Mouse (Mus musculus): Measurements from ENCODE around the gene Vps35l.

The Vps35l gene

GRCm38 (mm10) chr7:118777598-118778394 lies 37.8 kb downstream of the Vps35l start:
- no peak for DNase-seq (ENCODE audit: low spot score in 2 of 2)

- DNase-seq (ENCODE audit: low spot score in 2 of 2), result no peak
Observed at GRCm38 (mm10) chr7:118778561-118778960, 38.5 kb downstream of the Vps35l start.

- no peak for DNase-seq (ENCODE audit: low spot score in 2 of 2)
Observed at GRCm38 (mm10) chr7:118783305-118784001, 43.4 kb downstream of the Vps35l start.

GRCm38 (mm10) chr7:118786091-118786490 lies 46.1 kb downstream of the Vps35l start:
- DNase-seq (ENCODE audit: low spot score in 2 of 2), result no peak

GRCm38 (mm10) chr7:118787326-118787725 lies 47.3 kb downstream of the Vps35l start:
- no peak for DNase-seq (ENCODE audit: low spot score in 2 of 2)

- no peak for DNase-seq (ENCODE audit: low spot score in 2 of 2)
Observed at GRCm38 (mm10) chr7:118788481-118788880, 48.5 kb downstream of the Vps35l start.

GRCm38 (mm10) chr7:118790292-118790691 lies 50.3 kb downstream of the Vps35l start:
- no peak for DNase-seq (ENCODE audit: low spot score in 2 of 2)

GRCm38 (mm10) chr7:118793899-118794298 lies 53.9 kb downstream of the Vps35l start:
- no peak for DNase-seq (ENCODE audit: low spot score in 2 of 2)

GRCm38 (mm10) chr7:118795779-118796178 lies 55.8 kb downstream of the Vps35l start:
- DNase-seq (ENCODE audit: low spot score in 2 of 2), result no peak

GRCm38 (mm10) chr7:118796838-118797237 lies 56.8 kb downstream of the Vps35l start:
- DNase-seq (ENCODE audit: low spot score in 2 of 2), result no peak

- no peak for DNase-seq (ENCODE audit: low spot score in 2 of 2)
Observed at GRCm38 (mm10) chr7:118797600-118797999, 57.6 kb downstream of the Vps35l start.

GRCm38 (mm10) chr7:118798105-118798570 lies 58.1 kb downstream of the Vps35l start:
- DNase-seq (ENCODE audit: low spot score in 2 of 2), result peak; percentile 28 to 29

GRCm38 (mm10) chr7:118800112-118800734 lies 60.2 kb downstream of the Vps35l start:
- no peak for DNase-seq (ENCODE audit: low spot score in 2 of 2)

- DNase-seq (ENCODE audit: low spot score in 2 of 2), result no peak
Observed at GRCm38 (mm10) chr7:118801791-118802190, 61.8 kb downstream of the Vps35l start.

- no peak for DNase-seq (ENCODE audit: low spot score in 2 of 2)
Observed at GRCm38 (mm10) chr7:118803425-118803824, 63.4 kb downstream of the Vps35l start.

GRCm38 (mm10) chr7:118806631-118807411 lies 66.8 kb downstream of the Vps35l start:
- DNase-seq (ENCODE audit: low spot score in 2 of 2), result no peak

GRCm38 (mm10) chr7:118807899-118808298 lies 67.9 kb downstream of the Vps35l start:
- no peak for DNase-seq (ENCODE audit: low spot score in 2 of 2)

GRCm38 (mm10) chr7:118811407-118812106 lies 71.5 kb downstream of the Vps35l start:
- DNase-seq (ENCODE audit: low spot score in 2 of 2), result no peak

GRCm38 (mm10) chr7:118813592-118813991 lies 73.6 kb downstream of the Vps35l start:
- no peak for DNase-seq (ENCODE audit: low spot score in 2 of 2)

- no peak for DNase-seq (ENCODE audit: low spot score in 2 of 2)
Observed at GRCm38 (mm10) chr7:118816275-118816674, 76.2 kb downstream of the Vps35l start.

GRCm38 (mm10) chr7:118817741-118818140 lies 77.7 kb downstream of the Vps35l start:
- no peak for DNase-seq (ENCODE audit: low spot score in 2 of 2)

All from spleen, postnatal 10 days (tissue).